Mouse (Mus musculus) liver, embryonic 13.5 days (tissue): ENCODE results near the gene Gigyf1. TPM values are rescaled to one million over a fixed set of nuclear protein-coding genes. Genes with fewer than 3 reads are reported as not detected.

ENCODE experiments used
- ATAC-seq: fragments of 200-750 bp; cut with Nextera tagmentation; 2 replicates; pipeline ENCODE4 v1.8.0; 2017; ENCODE audit warnings: low read depth, mild to moderate bottlenecking, moderate number of reproducible peaks, moderate library complexity
- DNase-seq: peaks from one replicate; pipeline ENCODE4 v3.0.0; 2022
- H3K27ac ChIP-seq: fragments of 300-500 bp; sonication (generic); 2 replicates; pipeline ENCODE4 v1.5.1; 2015; ENCODE audit warnings: moderate library complexity, mild to moderate bottlenecking, inconsistent platforms
- H3K27me3 ChIP-seq: fragments of 300-500 bp; sonication (generic); 2 replicates; pipeline ENCODE4 v1.6.1; 2015; ENCODE audit warnings: mild to moderate bottlenecking, inconsistent platforms
- H3K36me3 ChIP-seq: fragments of 300-500 bp; sonication (generic); 2 replicates; pipeline ENCODE4 v1.6.1; 2015; ENCODE audit warnings: mild to moderate bottlenecking, inconsistent platforms
- H3K4me1 ChIP-seq: fragments of 300-500 bp; sonication (generic); replicated peaks from 2 replicates; pipeline ENCODE4 v1.6.1; 2015; ENCODE audit warnings: inconsistent platforms
- H3K4me2 ChIP-seq: fragments of 300-500 bp; sonication (generic); 2 replicates; pipeline ENCODE4 v1.6.1; 2015; ENCODE audit warnings: inconsistent platforms, mild to moderate bottlenecking, moderate library complexity
- H3K4me3 ChIP-seq: fragments of 300-500 bp; sonication (generic); replicated peaks from 2 replicates; pipeline ENCODE4 v1.5.1; 2015; ENCODE audit warnings: mild to moderate bottlenecking, inconsistent platforms
- H3K9ac ChIP-seq: fragments of 300-500 bp; sonication (generic); 2 replicates; pipeline ENCODE4 v1.6.1; 2015; ENCODE audit warnings: mild to moderate bottlenecking, inconsistent platforms
- H3K9me3 ChIP-seq: fragments of 300-500 bp; sonication (generic); replicated peaks from 2 replicates; pipeline ENCODE4 v1.6.1; 2016; ENCODE audit warnings: inconsistent platforms
- WGBS: fragments of 180-500 bp; shearing (Covaris S2); methylation state at CpG from one replicate; pipeline ENCODE4 v1.1.7; 2015; ENCODE audit not compliant: insufficient replicate concordance; 5-methylcytosine and 5-hydroxymethylcytosine counted together
- polyA plus RNA-seq: library from polyadenylated mRNA; unstranded; fragments of >200 nt; fragmentation: Nextera tagmentation; extraction: Ambion mirVana; gene quantifications from 2 replicates; pipeline ENCODE4 v1.2.1, GENCODE M21; 2015

The Gigyf1 gene
- polyA plus RNA-seq, 1 experiment from 2014 or later, result 3.7 TPM

DNA sequence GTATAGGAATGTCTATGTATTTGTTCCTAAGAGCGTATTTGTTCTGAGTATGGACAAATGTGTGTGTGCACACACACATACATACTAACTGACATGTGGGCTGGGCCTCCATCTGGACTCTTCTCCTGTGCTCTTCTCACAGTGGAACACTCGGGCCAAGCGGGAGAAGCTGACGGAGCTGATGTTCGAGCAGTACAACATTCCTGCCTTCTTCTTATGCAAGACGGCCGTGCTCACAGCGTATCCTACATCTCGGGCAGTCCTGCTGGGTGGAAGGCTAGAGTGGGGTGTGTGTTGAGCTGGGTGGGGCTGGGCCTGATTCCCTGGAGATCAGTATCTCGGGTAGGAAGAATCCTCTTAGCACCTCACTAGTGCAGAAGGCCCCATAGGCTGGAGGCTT, 44.6 kb downstream of the Gigyf1 start:
- no peaks in the 10 kb centered on the region for H3K36me3 ChIP-seq
- H3K27ac ChIP-seq, result no peak overlapping the region
- H3K27me3 ChIP-seq, result peaks cover 43% of the 10 kb centered on the region
- ATAC-seq, result no peak
- DNase-seq, result no peak
- peaks cover 5% of the 10 kb centered on the region for H3K4me1 ChIP-seq
- WGBS, result 67% methylated on average over 10 of the region's 10 CpGs
- no peak overlapping the region for H3K9ac ChIP-seq
- H3K4me3 ChIP-seq, result no peak overlapping the region
- H3K9me3 ChIP-seq, result no peaks in the 10 kb centered on the region
- no peak overlapping the region for H3K4me2 ChIP-seq

DNA sequence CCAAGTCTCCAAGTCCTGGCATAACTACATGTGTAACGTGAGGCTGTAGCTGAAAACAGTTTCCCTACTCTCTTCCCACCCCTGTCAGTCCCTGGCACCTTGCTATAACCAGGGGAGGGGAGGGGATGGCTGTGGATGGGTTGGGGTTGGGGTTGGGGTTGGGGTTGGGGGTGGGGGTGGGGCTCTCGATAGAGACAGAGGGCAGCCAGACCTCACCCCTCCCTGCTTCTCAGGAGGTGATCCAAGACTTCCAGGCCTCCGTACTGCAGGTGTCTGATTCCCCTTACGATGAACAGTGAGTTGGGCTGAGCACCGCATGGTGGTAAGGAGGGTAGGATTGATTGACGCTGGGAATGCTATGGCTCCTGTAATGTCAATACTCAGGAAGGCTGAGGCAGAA, 47.4 kb downstream of the Gigyf1 start:
- H3K4me1 ChIP-seq, result peaks cover 32% of the 10 kb centered on the region
- peaks cover 22% of the 10 kb centered on the region for H3K27me3 ChIP-seq
- DNase-seq, result no peak
- no peak overlapping the region for H3K27ac ChIP-seq
- H3K9me3 ChIP-seq, result no peaks in the 10 kb centered on the region
- H3K4me3 ChIP-seq, result no peak overlapping the region
- ATAC-seq, result no peak
- 70% methylated on average over 6 of the region's 6 CpGs for WGBS
- H3K4me2 ChIP-seq, result no peak overlapping the region
- no peaks in the 10 kb centered on the region for H3K36me3 ChIP-seq
- no peak overlapping the region for H3K9ac ChIP-seq

DNA sequence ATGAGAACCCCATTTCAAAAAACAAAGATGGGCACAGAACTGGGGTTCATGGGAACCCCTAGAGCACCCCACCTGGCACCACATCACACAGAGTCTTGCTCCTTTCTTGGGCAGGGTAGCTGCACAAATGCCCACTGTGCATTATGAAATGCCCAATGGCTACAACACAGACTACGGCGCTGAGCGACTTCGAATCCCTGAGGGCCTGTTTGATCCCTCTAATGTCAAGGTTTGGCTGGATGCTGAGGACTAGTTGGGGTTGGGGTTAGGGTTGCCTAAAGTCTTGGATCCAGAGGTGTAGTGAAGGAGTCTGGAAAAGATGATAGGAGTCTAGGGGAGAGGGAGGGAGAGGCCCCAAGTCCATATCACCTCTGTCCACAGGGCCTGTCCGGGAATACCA, 48.1 kb downstream of the Gigyf1 start:
- Histone ChIP-seq H3K9ac (no peak overlapping the region), H3K4me1 (peaks cover 38% of the 10 kb centered on the region), H3K9me3 (no peaks in the 10 kb centered on the region), H3K4me3 (no peak overlapping the region), H3K27me3 (peaks cover 19% of the 10 kb centered on the region), H3K27ac (no peak overlapping the region), H3K4me2 (no peak overlapping the region), H3K36me3 (no peaks in the 10 kb centered on the region)
- DNase-seq (no peak), ATAC-seq (no peak)
- 83% methylated on average over 5 of the region's 5 CpGs for WGBS

- no peak overlapping the region for H3K4me2 ChIP-seq
- ATAC-seq (no peak), DNase-seq (no peak)
- H3K4me3 ChIP-seq, result no peak overlapping the region
- no peak overlapping the region for H3K9ac ChIP-seq
- peaks cover 52% of the 10 kb centered on the region for H3K4me1 ChIP-seq
- peaks cover 7% of the 10 kb centered on the region; the same call in 1 of the 2 replicates for H3K36me3 ChIP-seq
- no peaks in the 10 kb centered on the region for H3K9me3 ChIP-seq
- peaks cover 9% of the 10 kb centered on the region; the same call in 1 of the 2 replicates for H3K27me3 ChIP-seq
- 75% methylated on average over 8 of the region's 8 CpGs for WGBS
- H3K27ac ChIP-seq, result no peak overlapping the region
These were observed 50.0 kb downstream of the Gigyf1 start for GRCm38 (mm10) chr5:137568223-137568798.

DNA sequence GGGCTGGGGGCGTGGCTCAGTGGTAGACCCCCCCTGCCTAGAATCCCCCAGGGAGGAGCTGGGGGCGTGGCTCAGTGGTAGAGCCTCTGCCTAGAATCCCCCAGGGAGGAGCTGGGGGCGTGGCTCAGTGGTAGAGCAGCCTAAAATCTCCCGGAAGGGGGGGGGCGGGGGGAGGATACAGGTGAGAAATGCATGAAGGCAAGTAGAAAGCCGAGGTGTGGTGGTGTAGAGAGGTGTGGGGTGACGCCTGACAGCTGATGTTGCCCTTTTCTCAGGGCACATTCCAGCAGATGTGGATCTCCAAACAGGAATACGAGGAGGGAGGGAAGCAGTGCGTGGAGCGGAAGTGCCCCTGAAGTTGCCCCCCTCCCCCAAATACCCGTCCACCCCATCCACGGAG, 50.7 kb downstream of the Gigyf1 start:
- Histone ChIP-seq H3K9me3 (no peaks in the 10 kb centered on the region), H3K36me3 (peaks cover 12% of the 10 kb centered on the region), H3K4me3 (peak overlapping the region; percentile 71), H3K9ac (peak overlapping the region; percentile 80; the same call in 1 of the 2 replicates), H3K27me3 (peaks cover 9% of the 10 kb centered on the region; the same call in 1 of the 2 replicates), H3K27ac (peak overlapping the region; percentile 95), H3K4me2 (peak overlapping the region; percentile 95), H3K4me1 (peaks cover 59% of the 10 kb centered on the region)
- DNase-seq (no peak), ATAC-seq (no peak)
- 59% methylated on average over 12 of the region's 12 CpGs for WGBS

- Histone ChIP-seq H3K27me3 (peaks cover 9% of the 10 kb centered on the region; the same call in 1 of the 2 replicates), H3K9me3 (no peaks in the 10 kb centered on the region), H3K36me3 (peaks cover 18% of the 10 kb centered on the region), H3K4me2 (peak within 1 kb of the TSS; percentile 95), H3K4me3 (peak within 1 kb of the TSS; percentile 71), H3K4me1 (peaks cover 66% of the 10 kb centered on the region), H3K27ac (peak within 1 kb of the TSS; percentile 95), H3K9ac (peak within 1 kb of the TSS; percentile 80)
- ATAC-seq, result peak; percentile 80
- WGBS, result 4% methylated on average over 9 of the region's 9 CpGs
- peak; percentile 92 for DNase-seq
These were observed 51.3 kb downstream of the Gigyf1 start, which contains the start of gene Tfr2 for GRCm38 (mm10) chr5:137569665-137570064. TSS of gene Tfr2 (plus strand) at chr5:137569840.

DNA sequence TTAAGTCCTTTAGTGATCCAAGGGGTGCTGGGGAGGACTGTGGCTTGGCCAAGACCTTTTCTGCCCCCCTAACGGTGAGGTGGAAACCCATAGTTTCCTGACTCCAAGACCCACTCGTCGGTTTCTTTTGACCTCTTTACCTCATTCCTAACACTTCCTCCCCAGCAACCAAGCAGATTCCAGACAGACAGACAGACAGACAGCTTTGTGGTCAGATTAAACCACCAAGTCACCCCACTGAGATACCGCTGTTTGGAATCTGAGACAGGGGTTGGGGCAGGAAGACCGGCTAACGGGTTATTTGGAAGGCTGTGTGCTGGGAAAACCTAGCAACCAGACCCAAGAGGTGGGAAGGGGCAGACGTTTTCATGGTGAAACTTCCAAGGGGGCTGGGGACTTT, 51.8 kb downstream of the Gigyf1 start:
- Histone ChIP-seq H3K9ac (peak overlapping the region; percentile 80), H3K27me3 (peaks cover 9% of the 10 kb centered on the region; the same call in 1 of the 2 replicates), H3K4me3 (peak overlapping the region; percentile 71), H3K4me1 (peaks cover 67% of the 10 kb centered on the region), H3K27ac (peak overlapping the region; percentile 95), H3K36me3 (peaks cover 24% of the 10 kb centered on the region), H3K9me3 (no peaks in the 10 kb centered on the region), H3K4me2 (peak overlapping the region; percentile 95)
- ATAC-seq (no peak), DNase-seq (peak; percentile 29)
- 5% methylated on average over 7 of the region's 7 CpGs for WGBS

DNA sequence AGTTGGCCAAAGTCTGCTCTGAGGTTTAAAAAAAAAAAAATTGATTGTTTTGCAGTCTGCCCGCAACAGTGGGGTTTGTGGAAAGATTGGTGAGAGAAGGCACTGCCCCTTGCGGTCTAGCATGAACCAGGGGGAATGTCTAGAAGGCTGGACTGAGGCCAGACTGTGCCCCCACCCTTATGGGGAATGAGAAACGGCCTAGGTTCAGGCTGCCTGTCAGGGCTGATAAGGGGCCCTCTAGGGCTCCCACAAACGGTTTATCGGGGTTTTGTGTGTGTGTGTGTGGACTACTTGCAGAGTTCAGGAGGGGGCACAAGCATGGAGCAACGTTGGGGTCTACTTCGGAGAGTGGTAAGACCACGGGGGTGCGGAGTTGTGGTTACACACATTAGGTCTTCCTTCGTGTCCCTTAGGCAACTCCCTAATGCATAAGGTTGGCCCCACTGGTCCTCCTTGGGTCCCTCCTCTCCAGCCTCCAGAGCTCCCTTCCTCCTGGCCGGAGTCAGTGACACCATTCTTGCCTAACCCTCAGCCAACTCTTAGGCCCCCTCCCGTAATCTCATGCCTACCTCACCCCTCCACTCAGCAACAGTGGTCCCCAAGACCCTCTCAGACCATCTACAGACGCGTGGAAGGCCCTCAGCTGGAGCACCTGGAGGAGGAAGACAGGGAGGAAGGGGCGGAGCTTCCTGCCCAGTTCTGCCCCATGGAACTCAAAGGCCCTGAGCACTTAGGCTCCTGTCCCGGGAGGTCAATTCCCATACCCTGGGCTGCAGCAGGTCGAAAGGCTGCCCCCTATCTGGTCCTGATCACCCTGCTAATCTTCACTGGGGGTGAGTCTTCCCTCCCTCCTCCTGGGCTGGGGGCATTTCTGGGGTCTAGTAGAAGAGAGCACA, 52.6 kb downstream of the Gigyf1 start:
- 0 out of 2 replicates have a peak, but pooled peaks cover 6% of the 10 kb centered on the region for H3K27me3 ChIP-seq
- peak overlapping the region; percentile 95 for H3K27ac ChIP-seq
- H3K9ac ChIP-seq, result peak overlapping the region; percentile 80
- H3K4me2 ChIP-seq, result peak overlapping the region; percentile 95
- DNase-seq (peak; percentile 83), ATAC-seq (peak; percentile 94)
- H3K4me3 ChIP-seq, result peak overlapping the region; percentile 71
- peaks cover 67% of the 10 kb centered on the region for H3K4me1 ChIP-seq
- H3K36me3 ChIP-seq, result peaks cover 29% of the 10 kb centered on the region
- 17% methylated on average over 17 of the region's 17 CpGs for WGBS
- H3K9me3 ChIP-seq, result no peaks in the 10 kb centered on the region

DNA sequence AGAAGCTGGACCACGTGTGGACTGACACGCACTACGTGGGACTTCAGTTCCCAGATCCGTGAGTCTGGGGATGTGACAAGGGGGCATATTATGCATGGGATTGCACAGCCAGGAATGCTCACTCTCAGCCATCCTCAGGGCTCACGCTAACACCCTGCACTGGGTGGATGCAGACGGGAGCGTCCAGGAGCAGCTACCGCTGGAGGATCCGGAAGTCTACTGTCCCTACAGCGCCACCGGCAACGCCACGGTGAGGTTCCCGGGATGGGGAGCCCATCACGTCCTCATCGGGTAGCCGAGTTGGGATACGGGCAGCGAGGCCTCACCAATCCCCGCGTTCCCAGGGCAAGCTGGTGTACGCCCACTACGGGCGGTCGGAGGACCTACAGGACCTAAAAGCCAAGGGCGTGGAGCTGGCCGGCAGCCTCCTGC, 56.1 kb downstream of the Gigyf1 start:
- H3K9me3 ChIP-seq, result no peaks in the 10 kb centered on the region
- H3K27ac ChIP-seq, result no peak overlapping the region
- peaks cover 59% of the 10 kb centered on the region for H3K4me1 ChIP-seq
- H3K27me3 ChIP-seq, result no peaks in the 10 kb centered on the region
- H3K4me3 ChIP-seq, result 0 out of 2 replicates have a peak overlapping the region, but pooled peaks have one; percentile 1
- no peak for DNase-seq
- H3K4me2 ChIP-seq, result peak overlapping the region; percentile 30
- ATAC-seq, result no peak
- 39% methylated on average over 27 of the region's 27 CpGs for WGBS
- no peak overlapping the region for H3K9ac ChIP-seq
- H3K36me3 ChIP-seq, result peaks cover 61% of the 10 kb centered on the region
